Mouse (Mus musculus): ENCODE measurements around the gene Trim11.

Gene Trim11

GRCm38 (mm10) chr11:58980381-58980990 is 2.6 kb downstream of the Trim11 start:
- no peak for DNase-seq (ENCODE audit: low spot score in 2 of 2)

- DNase-seq (ENCODE audit: low spot score in 2 of 2) = peak; percentile 84
Measured at GRCm38 (mm10) chr11:58981541-58982447, 3.9 kb downstream of the Trim11 start.

- DNase-seq (ENCODE audit: low spot score in 2 of 2) = peak; percentile 82 to 83
Measured at GRCm38 (mm10) chr11:58982471-58983097, 4.7 kb downstream of the Trim11 start.

GRCm38 (mm10) chr11:58983691-58984341 is 5.9 kb downstream of the Trim11 start:
- DNase-seq (ENCODE audit: low spot score in 2 of 2) = no peak

GRCm38 (mm10) chr11:58984657-58985056 is 6.8 kb downstream of the Trim11 start:
- DNase-seq (ENCODE audit: low spot score in 2 of 2) = no peak

- no peak for DNase-seq (ENCODE audit: low spot score in 2 of 2)
Measured at GRCm38 (mm10) chr11:58985299-58985917, 7.5 kb downstream of the Trim11 start.

GRCm38 (mm10) chr11:58989166-58989565 is 11.3 kb downstream of the Trim11 start:
- DNase-seq (ENCODE audit: low spot score in 2 of 2) = no peak

GRCm38 (mm10) chr11:58990141-58990540 is 12.2 kb downstream of the Trim11 start:
- no peak for DNase-seq (ENCODE audit: low spot score in 2 of 2)

- DNase-seq (ENCODE audit: low spot score in 2 of 2) = no peak
Measured at GRCm38 (mm10) chr11:58990794-58991193, 12.9 kb downstream of the Trim11 start.

GRCm38 (mm10) chr11:58991911-58992310 is 14.0 kb downstream of the Trim11 start:
- DNase-seq (ENCODE audit: low spot score in 2 of 2) = no peak

- DNase-seq (ENCODE audit: low spot score in 2 of 2) = peak in 1 of 2 experiments; percentile 29
Measured at GRCm38 (mm10) chr11:58993091-58993670, 15.3 kb downstream of the Trim11 start.

GRCm38 (mm10) chr11:58994337-58994826 is 16.5 kb downstream of the Trim11 start:
- DNase-seq (ENCODE audit: low spot score in 2 of 2) = peak; percentile 70 to 72

GRCm38 (mm10) chr11:58995061-58995806 is 17.3 kb downstream of the Trim11 start:
- no peak for DNase-seq (ENCODE audit: low spot score in 2 of 2)

- DNase-seq (ENCODE audit: low spot score in 2 of 2) = peak; percentile 43 to 44
Measured at GRCm38 (mm10) chr11:58995807-58996370, 18.0 kb downstream of the Trim11 start.

- no peak for DNase-seq (ENCODE audit: low spot score in 2 of 2)
Measured at GRCm38 (mm10) chr11:58997541-58997940, 19.6 kb downstream of the Trim11 start.

GRCm38 (mm10) chr11:58999158-58999557 is 21.3 kb downstream of the Trim11 start:
- no peak for DNase-seq (ENCODE audit: low spot score in 2 of 2)

GRCm38 (mm10) chr11:58999830-59000229 is 21.9 kb downstream of the Trim11 start:
- no peak for DNase-seq (ENCODE audit: low spot score in 2 of 2)

GRCm38 (mm10) chr11:59000635-59001034 is 22.7 kb downstream of the Trim11 start:
- DNase-seq (ENCODE audit: low spot score in 2 of 2) = no peak

- no peak for DNase-seq (ENCODE audit: low spot score in 2 of 2)
Measured at GRCm38 (mm10) chr11:59002327-59003079, 24.6 kb downstream of the Trim11 start.
